Mouse (Mus musculus): ENCODE results near the gene Vta1. TPM values are rescaled to one million over a fixed set of nuclear protein-coding genes. Genes with fewer than 3 reads are reported as not detected.

Vta1 gene
- polyA plus RNA-seq, 1 experiment from 2014 or later = 197 TPM

GRCm38 (mm10) chr10:14685663-14686062 lies 19.7 kb downstream of the Vta1 start:
- no peak for ATAC-seq
- H3K9me3 ChIP-seq (ENCODE audit: control insufficient read depth, low read length) = 0 out of 2 replicates have a peak, but pooled peaks cover 2% of the 10 kb centered on the region
- no peak overlapping the region for H3K4me3 ChIP-seq (replicated peaks; ENCODE audit: low read length)
- no peak overlapping the region for H3K4me2 ChIP-seq (ENCODE audit: low read length)
- H3K27ac ChIP-seq (ENCODE audit: low read length) = no peak overlapping the region
- 96% methylated on average over 1 of the region's 1 CpGs for WGBS
- no peaks in the 10 kb centered on the region for H3K27me3 ChIP-seq (replicated peaks; ENCODE audit: control insufficient read depth, insufficient read depth, low read length)
- H3K4me1 ChIP-seq (replicated peaks; ENCODE audit: control insufficient read depth, insufficient read depth, low read length) = no peaks in the 10 kb centered on the region
- H3K9ac ChIP-seq (replicated peaks; ENCODE audit: low read depth, low read length) = no peak overlapping the region
- peaks cover 15% of the 10 kb centered on the region; the same call in 1 of the 2 replicates for H3K36me3 ChIP-seq (ENCODE audit: control insufficient read depth, insufficient read depth)

GRCm38 (mm10) chr10:14666147-14666546 lies 39.2 kb downstream of the Vta1 start:
- H3K4me3 ChIP-seq (replicated peaks; ENCODE audit: low read length) = no peak overlapping the region
- no peak for ATAC-seq
- H3K9ac ChIP-seq (replicated peaks; ENCODE audit: low read depth, low read length) = no peak overlapping the region
- peaks cover 10% of the 10 kb centered on the region; the same call in 1 of the 2 replicates for H3K36me3 ChIP-seq (ENCODE audit: control insufficient read depth, insufficient read depth)
- no peaks in the 10 kb centered on the region for H3K9me3 ChIP-seq (ENCODE audit: control insufficient read depth, low read length)
- 93% methylated on average over 2 of the region's 2 CpGs for WGBS
- no peaks in the 10 kb centered on the region for H3K4me1 ChIP-seq (replicated peaks; ENCODE audit: control insufficient read depth, insufficient read depth, low read length)
- H3K27ac ChIP-seq (ENCODE audit: low read length) = no peak overlapping the region
- H3K4me2 ChIP-seq (ENCODE audit: low read length) = no peak overlapping the region
- no peaks in the 10 kb centered on the region for H3K27me3 ChIP-seq (replicated peaks; ENCODE audit: control insufficient read depth, insufficient read depth, low read length)

- H3K27ac ChIP-seq (ENCODE audit: low read length) = no peak overlapping the region
- WGBS = 90% methylated on average over 2 of the region's 2 CpGs
- H3K9me3 ChIP-seq (ENCODE audit: control insufficient read depth, low read length) = no peaks in the 10 kb centered on the region
- ATAC-seq = no peak
- no peak overlapping the region for H3K9ac ChIP-seq (replicated peaks; ENCODE audit: low read depth, low read length)
- H3K4me2 ChIP-seq (ENCODE audit: low read length) = no peak overlapping the region
- no peaks in the 10 kb centered on the region for H3K27me3 ChIP-seq (replicated peaks; ENCODE audit: control insufficient read depth, insufficient read depth, low read length)
- H3K4me1 ChIP-seq (replicated peaks; ENCODE audit: control insufficient read depth, insufficient read depth, low read length) = no peaks in the 10 kb centered on the region
- H3K36me3 ChIP-seq (ENCODE audit: control insufficient read depth, insufficient read depth) = peaks cover 10% of the 10 kb centered on the region
- H3K4me3 ChIP-seq (replicated peaks; ENCODE audit: low read length) = no peak overlapping the region
These were observed 44.5 kb downstream of the Vta1 start for GRCm38 (mm10) chr10:14660875-14661274.

- Histone ChIP-seq H3K27me3 (replicated peaks; ENCODE audit: control insufficient read depth, insufficient read depth, low read length) (no peaks in the 10 kb centered on the region), H3K36me3 (ENCODE audit: control insufficient read depth, insufficient read depth) (no peaks in the 10 kb centered on the region), H3K4me3 (replicated peaks; ENCODE audit: low read length) (no peak overlapping the region), H3K9ac (replicated peaks; ENCODE audit: low read depth, low read length) (no peak overlapping the region), H3K9me3 (ENCODE audit: control insufficient read depth, low read length) (no peaks in the 10 kb centered on the region), H3K4me1 (replicated peaks; ENCODE audit: control insufficient read depth, insufficient read depth, low read length) (no peaks in the 10 kb centered on the region), H3K4me2 (ENCODE audit: low read length) (no peak overlapping the region), H3K27ac (ENCODE audit: low read length) (no peak overlapping the region)
- 93% methylated on average over 1 of the region's 1 CpGs for WGBS
- no peak for ATAC-seq
These were observed 65.7 kb downstream of the Vta1 start for GRCm38 (mm10) chr10:14639635-14640034.

- no peaks in the 10 kb centered on the region for H3K36me3 ChIP-seq (ENCODE audit: control insufficient read depth, insufficient read depth)
- no peak overlapping the region for H3K4me3 ChIP-seq (replicated peaks; ENCODE audit: low read length)
- no peaks in the 10 kb centered on the region for H3K9me3 ChIP-seq (ENCODE audit: control insufficient read depth, low read length)
- H3K4me1 ChIP-seq (replicated peaks; ENCODE audit: control insufficient read depth, insufficient read depth, low read length) = no peaks in the 10 kb centered on the region
- H3K9ac ChIP-seq (replicated peaks; ENCODE audit: low read depth, low read length) = no peak overlapping the region
- H3K27ac ChIP-seq (ENCODE audit: low read length) = no peak overlapping the region
- 90% methylated on average over 4 of the region's 4 CpGs for WGBS
- no peaks in the 10 kb centered on the region for H3K27me3 ChIP-seq (replicated peaks; ENCODE audit: control insufficient read depth, insufficient read depth, low read length)
- ATAC-seq = no peak
- H3K4me2 ChIP-seq (ENCODE audit: low read length) = no peak overlapping the region
These were observed 66.3 kb downstream of the Vta1 start for GRCm38 (mm10) chr10:14639043-14639442.

- H3K36me3 ChIP-seq (ENCODE audit: control insufficient read depth, insufficient read depth) = no peaks in the 10 kb centered on the region
- no peak for ATAC-seq
- no peak overlapping the region for H3K4me3 ChIP-seq (replicated peaks; ENCODE audit: low read length)
- H3K4me1 ChIP-seq (replicated peaks; ENCODE audit: control insufficient read depth, insufficient read depth, low read length) = no peaks in the 10 kb centered on the region
- H3K27me3 ChIP-seq (replicated peaks; ENCODE audit: control insufficient read depth, insufficient read depth, low read length) = no peaks in the 10 kb centered on the region
- H3K9ac ChIP-seq (replicated peaks; ENCODE audit: low read depth, low read length) = no peak overlapping the region
- H3K9me3 ChIP-seq (ENCODE audit: control insufficient read depth, low read length) = peaks cover 2% of the 10 kb centered on the region; the same call in 1 of the 2 replicates
- WGBS = 96% methylated on average over 1 of the region's 1 CpGs
- no peak overlapping the region for H3K27ac ChIP-seq (ENCODE audit: low read length)
- H3K4me2 ChIP-seq (ENCODE audit: low read length) = no peak overlapping the region
These were observed 79.7 kb downstream of the Vta1 start for GRCm38 (mm10) chr10:14625706-14626105.

- no peaks in the 10 kb centered on the region for H3K36me3 ChIP-seq (ENCODE audit: control insufficient read depth, insufficient read depth)
- H3K27ac ChIP-seq (ENCODE audit: low read length) = no peak overlapping the region
- ATAC-seq = no peak
- no peak overlapping the region for H3K4me3 ChIP-seq (replicated peaks; ENCODE audit: low read length)
- H3K9me3 ChIP-seq (ENCODE audit: control insufficient read depth, low read length) = no peaks in the 10 kb centered on the region
- 77% methylated on average over 1 of the region's 1 CpGs for WGBS
- H3K27me3 ChIP-seq (replicated peaks; ENCODE audit: control insufficient read depth, insufficient read depth, low read length) = no peaks in the 10 kb centered on the region
- H3K4me1 ChIP-seq (replicated peaks; ENCODE audit: control insufficient read depth, insufficient read depth, low read length) = no peaks in the 10 kb centered on the region
- no peak overlapping the region for H3K9ac ChIP-seq (replicated peaks; ENCODE audit: low read depth, low read length)
- no peak overlapping the region for H3K4me2 ChIP-seq (ENCODE audit: low read length)
These were observed 86.2 kb downstream of the Vta1 start for GRCm38 (mm10) chr10:14619156-14619555.

GRCm38 (mm10) chr10:14618301-14618700 lies 87.1 kb downstream of the Vta1 start:
- Histone ChIP-seq H3K36me3 (ENCODE audit: control insufficient read depth, insufficient read depth) (no peaks in the 10 kb centered on the region), H3K4me1 (replicated peaks; ENCODE audit: control insufficient read depth, insufficient read depth, low read length) (no peaks in the 10 kb centered on the region), H3K9me3 (ENCODE audit: control insufficient read depth, low read length) (no peaks in the 10 kb centered on the region), H3K27me3 (replicated peaks; ENCODE audit: control insufficient read depth, insufficient read depth, low read length) (no peaks in the 10 kb centered on the region), H3K9ac (replicated peaks; ENCODE audit: low read depth, low read length) (no peak overlapping the region), H3K4me3 (replicated peaks; ENCODE audit: low read length) (no peak overlapping the region), H3K27ac (ENCODE audit: low read length) (no peak overlapping the region), H3K4me2 (ENCODE audit: low read length) (no peak overlapping the region)
- ATAC-seq = no peak
- WGBS = 90% methylated on average over 1 of the region's 1 CpGs

- no peak for ATAC-seq
- Histone ChIP-seq H3K4me3 (replicated peaks; ENCODE audit: low read length) (no peak overlapping the region), H3K27me3 (replicated peaks; ENCODE audit: control insufficient read depth, insufficient read depth, low read length) (no peaks in the 10 kb centered on the region), H3K4me2 (ENCODE audit: low read length) (no peak overlapping the region), H3K4me1 (replicated peaks; ENCODE audit: control insufficient read depth, insufficient read depth, low read length) (no peaks in the 10 kb centered on the region), H3K36me3 (ENCODE audit: control insufficient read depth, insufficient read depth) (no peaks in the 10 kb centered on the region), H3K27ac (ENCODE audit: low read length) (no peak overlapping the region), H3K9ac (replicated peaks; ENCODE audit: low read depth, low read length) (no peak overlapping the region), H3K9me3 (ENCODE audit: control insufficient read depth, low read length) (no peaks in the 10 kb centered on the region)
These were observed 89.9 kb downstream of the Vta1 start for GRCm38 (mm10) chr10:14615441-14615840.

GRCm38 (mm10) chr10:14607597-14607996 lies 97.8 kb downstream of the Vta1 start:
- no peak for ATAC-seq
- Histone ChIP-seq H3K4me1 (replicated peaks; ENCODE audit: control insufficient read depth, insufficient read depth, low read length) (no peaks in the 10 kb centered on the region), H3K27ac (ENCODE audit: low read length) (no peak overlapping the region), H3K4me2 (ENCODE audit: low read length) (no peak overlapping the region), H3K36me3 (ENCODE audit: control insufficient read depth, insufficient read depth) (no peaks in the 10 kb centered on the region), H3K4me3 (replicated peaks; ENCODE audit: low read length) (no peak overlapping the region), H3K9me3 (ENCODE audit: control insufficient read depth, low read length) (no peaks in the 10 kb centered on the region), H3K27me3 (replicated peaks; ENCODE audit: control insufficient read depth, insufficient read depth, low read length) (no peaks in the 10 kb centered on the region), H3K9ac (replicated peaks; ENCODE audit: low read depth, low read length) (no peak overlapping the region)
- WGBS = 96% methylated on average over 5 of the region's 5 CpGs
